Mouse (Mus musculus): ENCODE data around the gene Selenok.

Gene Selenok

DNA sequence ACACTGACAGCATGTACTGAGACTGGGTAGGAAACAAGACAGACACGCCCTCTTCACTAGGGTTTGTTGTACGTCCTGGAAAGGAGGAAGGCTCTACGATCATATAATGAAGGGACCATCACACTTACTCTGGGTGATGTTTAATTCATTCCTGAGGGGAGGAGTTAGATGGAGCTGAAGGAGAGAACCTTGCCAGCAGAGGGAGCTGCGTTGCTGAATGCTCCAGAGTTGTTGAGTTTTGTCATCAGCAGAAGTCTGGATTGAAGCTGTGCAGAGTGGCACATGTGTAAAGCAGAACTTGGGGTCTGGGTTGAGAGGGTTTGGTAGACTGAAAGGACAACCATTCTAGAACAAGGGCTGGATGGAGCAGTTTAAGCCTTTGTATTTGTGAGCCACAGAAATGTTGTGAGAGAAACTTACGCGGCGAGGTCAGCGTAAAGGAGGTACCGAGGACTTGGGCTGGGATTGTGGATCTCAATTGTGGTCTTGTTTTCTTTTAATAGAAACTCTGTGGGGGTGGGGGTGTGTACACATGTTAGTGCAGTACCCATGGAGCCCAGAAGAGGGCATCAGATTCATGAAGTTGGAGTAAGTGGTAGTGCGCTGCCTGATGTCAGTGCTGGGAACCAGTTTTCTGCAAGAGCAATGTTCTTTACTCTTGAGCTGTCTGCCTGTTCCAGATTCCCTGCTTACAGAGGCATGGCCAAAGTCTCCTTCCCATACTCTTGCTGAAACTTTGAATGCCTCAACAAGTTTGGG, 12.5 kb downstream of the Selenok start:
- no peak for TF ChIP-seq GATA4 (IDR thresholded peaks at IDR 0.05; ENCODE audit: insufficient replicate concordance, low read length)

GRCm38 (mm10) chr14:29986096-29986495, 18.0 kb downstream of the Selenok start:
- no peak for TF ChIP-seq GATA4 (IDR thresholded peaks at IDR 0.05; ENCODE audit: insufficient replicate concordance, low read length)

- TF ChIP-seq GATA4 (IDR thresholded peaks at IDR 0.05; ENCODE audit: insufficient replicate concordance, low read length): no peak
These were observed 19.2 kb downstream of the Selenok start for GRCm38 (mm10) chr14:29987276-29987675.

DNA sequence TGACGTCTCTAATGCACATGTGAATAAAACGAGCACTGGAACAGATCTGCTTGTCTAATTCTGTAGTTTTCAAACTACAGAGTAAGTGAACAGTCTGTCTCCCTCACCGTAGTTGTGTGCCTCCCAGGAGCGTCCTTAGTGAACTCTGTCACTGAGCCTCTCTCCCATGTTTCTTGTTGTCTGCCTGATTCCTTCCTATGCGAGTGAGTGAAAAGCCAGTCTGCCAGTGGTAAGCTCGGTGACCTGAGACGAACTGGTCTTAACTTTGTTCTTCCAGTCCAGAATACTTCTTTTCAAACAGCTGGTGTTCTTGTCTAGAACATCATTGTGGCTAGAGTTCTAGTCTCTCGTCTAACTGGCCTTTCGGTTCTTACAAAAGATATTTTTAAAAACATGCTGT, 19.6 kb downstream of the Selenok start:
- no peak for TF ChIP-seq GATA4 (IDR thresholded peaks at IDR 0.05; ENCODE audit: insufficient replicate concordance, low read length)

DNA sequence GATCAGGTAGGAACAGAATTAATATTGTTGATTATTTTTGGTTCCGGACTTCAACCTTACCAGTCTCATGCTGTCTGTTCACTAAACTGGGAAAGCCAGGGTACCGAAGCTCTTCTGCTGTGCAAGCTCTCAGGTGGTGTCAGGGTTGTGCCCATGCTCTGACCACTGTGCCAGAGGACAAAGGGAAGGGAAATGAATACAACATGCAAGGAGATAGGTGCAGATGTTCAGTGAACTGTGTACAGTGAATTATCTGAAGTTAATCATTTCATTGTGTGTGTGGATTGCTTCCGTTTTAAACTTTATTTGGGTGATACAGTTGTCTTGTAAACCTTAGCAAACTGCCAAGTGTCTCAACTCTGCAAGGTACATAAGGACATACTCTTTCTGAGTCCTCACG, 20.2 kb downstream of the Selenok start:
- TF ChIP-seq GATA4 (IDR thresholded peaks at IDR 0.05; ENCODE audit: insufficient replicate concordance, low read length): no peak

- no peak for TF ChIP-seq GATA4 (IDR thresholded peaks at IDR 0.05; ENCODE audit: insufficient replicate concordance, low read length)
These were observed 26.9 kb downstream of the Selenok start for GRCm38 (mm10) chr14:29994976-29995375.

DNA sequence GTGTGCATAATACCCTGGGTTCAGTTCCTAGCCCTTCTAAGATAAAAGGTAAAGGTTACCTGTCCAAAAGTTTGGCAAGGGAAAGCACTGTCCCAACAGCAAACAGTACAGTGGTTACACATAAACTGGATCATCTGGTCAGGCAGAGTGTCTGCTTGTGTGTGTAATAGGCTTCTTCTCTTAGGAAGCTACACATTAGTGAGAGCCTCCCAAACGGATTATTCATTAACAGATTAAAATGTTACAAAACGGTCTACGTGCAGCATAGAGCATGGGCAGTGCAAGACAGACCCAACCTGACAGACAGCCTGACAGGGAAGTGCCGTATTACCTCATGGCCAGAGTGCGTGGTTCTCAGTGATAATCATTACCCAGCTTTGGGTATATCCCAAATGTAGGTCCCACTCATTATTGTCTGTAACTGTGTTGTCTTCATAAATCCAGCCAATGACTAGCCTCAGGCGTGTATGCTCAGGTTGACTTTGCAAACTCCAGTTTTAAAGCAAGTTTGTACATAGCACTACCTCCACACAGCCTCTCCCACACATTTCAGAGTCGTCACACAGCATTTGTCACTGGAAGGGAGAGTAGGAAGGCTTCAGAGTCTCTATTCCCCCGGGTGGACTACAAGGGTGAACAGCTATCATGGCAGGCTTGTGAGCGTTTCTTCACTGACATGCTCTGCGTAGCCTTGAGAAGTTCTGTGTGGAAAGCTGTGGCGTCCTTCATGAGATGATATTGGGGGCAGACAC, 28.1 kb downstream of the Selenok start:
- peak; percentile 17; the same call in 1 of the 2 replicates for TF ChIP-seq GATA4 (IDR thresholded peaks at IDR 0.05; ENCODE audit: insufficient replicate concordance, low read length)

GRCm38 (mm10) chr14:29997345-29997744, 29.2 kb downstream of the Selenok start:
- no peak for TF ChIP-seq GATA4 (IDR thresholded peaks at IDR 0.05; ENCODE audit: insufficient replicate concordance, low read length)

DNA sequence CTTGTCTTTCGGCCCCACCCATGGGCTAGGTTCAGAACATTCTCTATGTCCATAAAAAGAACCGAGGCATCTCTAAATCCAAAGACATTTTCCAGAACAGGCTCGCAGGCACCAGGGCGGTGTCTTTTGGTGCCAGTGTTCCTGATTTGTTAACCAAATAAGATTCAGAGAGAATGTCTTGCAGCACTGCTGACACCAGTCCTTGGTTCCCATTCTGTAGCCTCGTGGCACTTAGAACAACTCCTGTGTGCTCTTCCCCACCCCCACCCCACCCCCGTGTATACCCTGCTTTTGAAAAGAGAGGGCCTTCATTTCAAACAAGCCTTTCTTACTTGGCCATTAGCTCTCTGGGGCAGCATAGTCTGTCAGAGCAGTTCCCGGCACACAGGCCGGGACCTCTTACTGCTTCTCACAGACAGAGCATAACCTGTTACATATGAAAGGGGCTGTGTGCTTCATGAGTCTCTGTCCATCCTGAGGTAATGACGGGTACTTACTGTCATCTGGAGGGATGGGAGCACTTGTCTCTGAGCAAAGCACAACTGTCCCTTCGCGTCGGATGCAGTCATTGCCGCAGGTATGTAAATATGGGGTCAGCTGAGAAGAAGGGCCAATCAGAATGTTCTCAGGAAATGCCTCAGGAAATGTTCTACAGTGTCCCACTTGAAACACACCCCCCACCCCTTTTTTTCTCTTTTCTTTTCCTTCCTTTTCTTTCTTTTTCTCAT, 30.8 kb downstream of the Selenok start:
- no peak for TF ChIP-seq GATA4 (IDR thresholded peaks at IDR 0.05; ENCODE audit: insufficient replicate concordance, low read length)

DNA sequence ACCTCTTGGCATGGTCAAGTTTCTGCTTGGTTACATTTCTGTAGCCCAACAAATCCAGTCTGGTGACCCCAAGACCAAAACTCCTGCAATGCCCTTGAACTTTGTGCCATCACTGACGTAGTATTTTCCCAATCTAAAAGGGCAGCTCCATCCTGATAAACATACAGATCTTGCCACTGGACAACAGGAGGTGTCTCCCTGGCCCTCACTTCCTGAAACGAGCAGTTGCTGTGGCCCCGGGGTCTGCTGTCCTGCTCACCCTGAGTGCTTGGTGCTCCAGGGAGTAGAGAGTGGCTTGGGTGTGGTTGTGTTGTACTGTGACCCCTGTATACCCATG, 31.3 kb downstream of the Selenok start:
- no peak for TF ChIP-seq GATA4 (IDR thresholded peaks at IDR 0.05; ENCODE audit: insufficient replicate concordance, low read length)

DNA sequence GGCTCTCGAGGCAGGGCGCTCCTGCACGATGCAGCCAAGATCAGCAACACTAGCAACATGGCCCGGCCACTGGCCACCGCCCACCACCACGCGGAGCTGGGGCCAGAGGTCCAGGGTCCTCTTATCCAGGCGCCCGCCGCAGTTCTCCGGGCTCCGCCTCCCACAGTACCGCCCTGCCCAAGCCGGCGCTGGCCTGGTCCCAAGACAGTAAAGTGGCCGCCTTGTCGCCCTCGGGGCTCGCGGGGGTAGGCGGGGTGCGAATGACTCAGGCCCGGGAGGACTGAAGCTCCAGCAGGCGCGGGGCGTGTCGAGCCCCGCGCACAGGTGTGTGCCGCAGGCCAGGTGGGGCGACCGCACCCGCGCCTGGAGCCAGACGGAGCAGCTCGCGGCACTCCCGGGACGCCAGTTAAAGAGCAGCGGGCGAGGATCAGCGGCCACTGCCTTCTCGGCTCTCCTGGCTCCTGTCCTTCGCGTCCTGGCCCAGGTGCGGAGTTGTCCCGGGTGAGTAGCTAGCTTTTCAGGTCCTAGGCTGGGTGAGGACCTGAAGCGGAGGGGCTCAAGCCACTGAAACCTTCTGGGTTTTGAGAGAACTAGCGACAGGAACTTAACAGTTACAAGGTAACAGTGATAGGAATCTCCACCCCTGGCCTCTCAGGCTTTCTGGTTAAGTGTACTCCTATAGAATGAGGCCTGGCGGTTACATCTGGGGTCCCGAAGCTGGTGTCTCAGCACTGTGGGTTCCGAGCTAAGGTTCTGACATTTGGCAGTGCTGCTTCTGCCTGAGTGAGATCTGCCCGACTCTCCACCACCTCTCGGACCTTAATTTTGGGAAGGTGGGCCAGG, 40.8 kb downstream of the Selenok start, which contains the start of the genes Il17rb and Chdh:
Gene Il17rb (minus strand): TSS at position 164 of the 843 bp plus-strand sequence.
Gene Chdh (plus strand): TSS at position 291 of the 843 bp plus-strand sequence.
- TF ChIP-seq GATA4 (IDR thresholded peaks at IDR 0.05; ENCODE audit: insufficient replicate concordance, low read length): no peak; the same call in 1 of the 2 replicates

- TF ChIP-seq GATA4 (IDR thresholded peaks at IDR 0.05; ENCODE audit: insufficient replicate concordance, low read length): peak; percentile 99
These were observed 41.9 kb downstream of the Selenok start for GRCm38 (mm10) chr14:30009864-30010560.

- no peak for TF ChIP-seq GATA4 (IDR thresholded peaks at IDR 0.05; ENCODE audit: insufficient replicate concordance, low read length)
These were observed 43.9 kb downstream of the Selenok start for GRCm38 (mm10) chr14:30011886-30012560.

GRCm38 (mm10) chr14:30014487-30014886, 46.4 kb downstream of the Selenok start:
- no peak for TF ChIP-seq GATA4 (IDR thresholded peaks at IDR 0.05; ENCODE audit: insufficient replicate concordance, low read length)

All from liver, adult (tissue).